Mouse (Mus musculus) 3134 (cell line): ENCODE measurements around the gene Gm49325.

ENCODE experiments used
- DNase-seq: peaks from one replicate; pipeline ENCODE4 v3.0.0-alpha.2; 2011; ENCODE audit warnings: low spot score; ENCODE audit not compliant: insufficient read length; ENCODE audit errors: extremely low read depth

Gm49325 gene

GRCm38 (mm10) chr10:77588036-77588435, 18.0 kb upstream of the Gm49325 start:
- no peak for DNase-seq

GRCm38 (mm10) chr10:77589117-77589516, 16.9 kb upstream of the Gm49325 start:
- DNase-seq, result no peak

GRCm38 (mm10) chr10:77589749-77590148, 16.2 kb upstream of the Gm49325 start:
- DNase-seq, result no peak

- no peak for DNase-seq
Observed at GRCm38 (mm10) chr10:77590812-77591211, 15.2 kb upstream of the Gm49325 start.

- DNase-seq, result no peak
Observed at GRCm38 (mm10) chr10:77591546-77591945, 14.5 kb upstream of the Gm49325 start.

GRCm38 (mm10) chr10:77596060-77596459, 9.9 kb upstream of the Gm49325 start:
- no peak for DNase-seq

- DNase-seq, result no peak
Observed at GRCm38 (mm10) chr10:77603021-77603420, 3.0 kb upstream of the Gm49325 start.

GRCm38 (mm10) chr10:77604111-77604510, 1.9 kb upstream of the Gm49325 start:
- no peak for DNase-seq

- DNase-seq, result no peak
Observed at GRCm38 (mm10) chr10:77604958-77605357, 1.0 kb upstream of the Gm49325 start.

GRCm38 (mm10) chr10:77605368-77605767, 629 bp upstream of the Gm49325 start:
- DNase-seq, result peak; percentile 35

GRCm38 (mm10) chr10:77606855-77607254, 858 bp downstream of the Gm49325 start:
- DNase-seq, result no peak

GRCm38 (mm10) chr10:77607441-77607840, 1.4 kb downstream of the Gm49325 start:
- no peak for DNase-seq

- no peak for DNase-seq
Observed at GRCm38 (mm10) chr10:77608589-77608988, 2.6 kb downstream of the Gm49325 start.

- DNase-seq, result no peak
Observed at GRCm38 (mm10) chr10:77610221-77610961, 4.4 kb downstream of the Gm49325 start.

- DNase-seq, result no peak
Observed at GRCm38 (mm10) chr10:77613409-77613808, 7.4 kb downstream of the Gm49325 start.

GRCm38 (mm10) chr10:77615647-77616046, 9.7 kb downstream of the Gm49325 start:
- DNase-seq, result no peak

- no peak for DNase-seq
Observed at GRCm38 (mm10) chr10:77616166-77616565, 10.2 kb downstream of the Gm49325 start.

- no peak for DNase-seq
Observed at GRCm38 (mm10) chr10:77616926-77617325, 10.9 kb downstream of the Gm49325 start.

- DNase-seq, result no peak
Observed at GRCm38 (mm10) chr10:77621546-77621945, 15.5 kb downstream of the Gm49325 start.

GRCm38 (mm10) chr10:77622055-77622988, 16.3 kb downstream of the Gm49325 start, which contains the start of gene Ube2g2:
Ube2g2 (plus strand) TSS chr10:77622275.
- peak; percentile 86 for DNase-seq

- DNase-seq, result peak; percentile 50
Observed at GRCm38 (mm10) chr10:77623069-77623492, 17.1 kb downstream of the Gm49325 start.
